Mouse (Mus musculus) left cerebral cortex, postnatal 36 days (tissue): ENCODE results near the gene Arhgap31. TPM values are rescaled to one million over a fixed set of nuclear protein-coding genes. Genes with fewer than 3 reads are reported as not detected.

ENCODE experiments used
- DNase-seq, 2 experiments: peaks; one replicate each; pipeline ENCODE4 v3.0.0; 2021 to 2022; ENCODE audit warnings: low spot score in 2 of 2, mixed read lengths in 1 of 2
- intact Hi-C: fragments of 180-260 bp; cut with DNase I; formaldehyde crosslinking; loops from one replicate; pipeline ENCODE4 v1.15.1; 2025
- total RNA-seq, 2 experiments: library from RNA; stranded (reverse); gene quantifications; 2 replicates each; pipeline ENCODE4 v1.2.3; 2021

Gene Arhgap31
- total RNA-seq, 2 experiments from 2014 or later, result 15.9 to 21.5 TPM

- intact Hi-C loops, result loop anchor here (10.0 kb wide), 1 partner anchor 433 kb away; no protein-coding TSS in a partner anchor
Measured at GRCm38 (mm10) chr16:38622283-38622682, 90.8 kb downstream of the Arhgap31 start.

GRCm38 (mm10) chr16:38620696-38621450 is 92.2 kb downstream of the Arhgap31 start:
- intact Hi-C loops, result loop anchor here (10.0 kb wide), 1 partner anchor 434 kb away; no protein-coding TSS in a partner anchor

More at GRCm38 (mm10) chr16:38622283-38622682, 90.8 kb downstream of the Arhgap31 start:
- DNase-seq, result no peak

GRCm38 (mm10) chr16:38619054-38619453 is 94.0 kb downstream of the Arhgap31 start:
- peak; percentile 77 to 79 for DNase-seq
- intact Hi-C loops, result loop anchor here (1.0 to 5.0 kb wide), 2 partner anchors 111 to 193 kb away; no protein-coding TSS in a partner anchor

More at GRCm38 (mm10) chr16:38620696-38621450, 92.2 kb downstream of the Arhgap31 start:
- no peak for DNase-seq

DNA sequence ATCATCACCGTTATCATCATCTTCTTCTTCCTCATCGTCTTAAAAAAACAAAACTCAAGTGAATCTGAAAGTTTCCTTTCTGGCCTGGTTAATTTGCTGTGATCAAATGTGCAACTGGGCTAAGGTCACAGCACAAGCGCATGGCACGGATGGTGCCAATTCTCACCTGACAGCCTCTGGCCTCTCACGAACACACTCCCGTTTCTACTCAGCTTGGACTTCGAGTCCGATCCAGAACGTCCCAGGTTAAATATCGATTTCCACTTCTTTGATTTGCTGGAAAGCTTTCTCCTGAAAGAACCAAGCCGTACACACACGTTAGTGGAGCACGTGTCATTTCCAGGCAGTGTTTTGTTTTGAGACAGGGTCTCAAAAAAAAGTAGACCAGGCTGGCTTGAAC is 95.1 kb downstream of the Arhgap31 start:
- intact Hi-C loops, result loop anchor here (5.0 kb wide), 1 partner anchor 194 kb away; no protein-coding TSS in a partner anchor
- DNase-seq, result no peak

GRCm38 (mm10) chr16:38613646-38614045 is 99.4 kb downstream of the Arhgap31 start:
- intact Hi-C loops, result no loop called here
- no peak for DNase-seq

DNA sequence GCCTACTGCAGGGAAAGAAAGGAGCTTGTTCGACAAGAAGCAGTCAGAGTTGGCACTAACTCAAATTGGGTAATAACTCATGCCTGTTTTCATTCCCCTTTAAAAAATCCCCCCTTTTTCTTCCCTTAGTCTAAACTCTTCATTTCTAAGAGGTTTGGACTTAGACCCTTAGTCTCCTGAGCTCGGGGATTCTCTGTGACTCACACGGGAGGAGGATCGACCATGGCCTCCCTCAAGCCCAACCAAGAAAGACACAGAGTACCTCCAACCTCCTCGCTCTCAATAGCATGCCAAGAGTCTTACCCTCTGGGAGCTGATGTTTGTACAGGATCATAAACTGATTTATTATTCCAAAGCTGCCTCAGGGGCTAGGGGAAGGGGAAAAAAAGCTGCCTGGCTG is 100.4 kb downstream of the Arhgap31 start:
- intact Hi-C loops, result no loop called here
- no peak for DNase-seq

DNA sequence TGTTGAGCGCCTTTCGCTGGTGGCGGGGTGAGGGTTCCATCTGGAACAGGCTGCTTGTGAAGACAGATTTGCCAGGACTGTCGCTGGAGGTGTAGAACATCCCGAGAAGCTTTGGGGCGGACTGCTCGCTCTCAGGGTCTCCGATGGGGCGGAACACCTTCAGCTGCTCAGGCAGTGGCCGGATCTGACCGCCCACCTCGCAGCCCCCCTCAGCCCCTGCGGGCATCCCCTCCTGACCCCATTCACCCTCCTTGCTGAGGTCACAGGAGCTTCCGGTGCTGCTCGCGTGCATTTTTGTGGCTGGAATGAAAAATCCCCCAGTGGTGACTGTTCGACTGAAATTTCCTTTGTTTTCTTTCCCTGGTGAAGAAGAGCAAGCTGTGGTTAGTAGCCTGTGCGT is 104.0 kb downstream of the Arhgap31 start:
- DNase-seq, result no peak
- intact Hi-C loops, result no loop called here

- intact Hi-C loops, result no loop called here
- no peak for DNase-seq
Measured at GRCm38 (mm10) chr16:38608687-38609086, 104.4 kb downstream of the Arhgap31 start.

- intact Hi-C loops, result no loop called here
- DNase-seq, result no peak
Measured at GRCm38 (mm10) chr16:38606509-38606908, 106.6 kb downstream of the Arhgap31 start.

GRCm38 (mm10) chr16:38602989-38603804 is 109.9 kb downstream of the Arhgap31 start:
- peak in 1 of 2 experiments; percentile 23 for DNase-seq
- intact Hi-C loops, result no loop called here

- intact Hi-C loops, result no loop called here
- no peak for DNase-seq
Measured at GRCm38 (mm10) chr16:38598986-38599680, 113.9 kb downstream of the Arhgap31 start.

GRCm38 (mm10) chr16:38596651-38597050 is 116.4 kb downstream of the Arhgap31 start:
- intact Hi-C loops, result no loop called here
- DNase-seq, result no peak

GRCm38 (mm10) chr16:38596099-38596498 is 117.0 kb downstream of the Arhgap31 start:
- intact Hi-C loops, result no loop called here

DNA sequence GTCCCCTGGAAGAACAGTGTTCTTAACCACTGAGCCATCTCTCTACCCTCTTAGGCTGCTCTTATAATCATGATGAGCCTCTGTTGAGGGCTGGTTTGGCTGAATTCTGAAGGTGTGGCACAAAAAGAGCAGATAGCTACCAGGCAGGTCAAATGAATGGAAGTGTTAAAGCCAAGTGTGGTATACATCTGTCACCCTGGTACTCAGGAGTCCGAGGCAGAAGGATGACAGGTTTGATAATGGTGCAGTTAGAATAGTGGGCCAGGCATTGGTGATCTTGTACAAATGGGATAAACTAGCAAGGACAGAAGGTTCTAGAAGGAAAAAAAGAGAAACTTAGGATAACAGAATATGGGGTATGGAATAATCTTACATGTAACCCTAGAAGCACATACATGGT is 118.6 kb downstream of the Arhgap31 start:
- intact Hi-C loops, result no loop called here

More at GRCm38 (mm10) chr16:38596099-38596498, 117.0 kb downstream of the Arhgap31 start:
- DNase-seq, result no peak

GRCm38 (mm10) chr16:38592946-38593345 is 120.1 kb downstream of the Arhgap31 start:
- DNase-seq, result no peak
- intact Hi-C loops, result no loop called here

More for the DNA sequence above, 118.6 kb downstream of the Arhgap31 start:
- no peak for DNase-seq

- intact Hi-C loops, result no loop called here
- DNase-seq, result no peak
Measured at GRCm38 (mm10) chr16:38592026-38592678, 120.9 kb downstream of the Arhgap31 start.

- DNase-seq, result no peak
- intact Hi-C loops, result no loop called here
Measured at GRCm38 (mm10) chr16:38591506-38591905, 121.6 kb downstream of the Arhgap31 start.

GRCm38 (mm10) chr16:38587572-38587971 is 125.5 kb downstream of the Arhgap31 start:
- no peak for DNase-seq
- intact Hi-C loops, result no loop called here

DNA sequence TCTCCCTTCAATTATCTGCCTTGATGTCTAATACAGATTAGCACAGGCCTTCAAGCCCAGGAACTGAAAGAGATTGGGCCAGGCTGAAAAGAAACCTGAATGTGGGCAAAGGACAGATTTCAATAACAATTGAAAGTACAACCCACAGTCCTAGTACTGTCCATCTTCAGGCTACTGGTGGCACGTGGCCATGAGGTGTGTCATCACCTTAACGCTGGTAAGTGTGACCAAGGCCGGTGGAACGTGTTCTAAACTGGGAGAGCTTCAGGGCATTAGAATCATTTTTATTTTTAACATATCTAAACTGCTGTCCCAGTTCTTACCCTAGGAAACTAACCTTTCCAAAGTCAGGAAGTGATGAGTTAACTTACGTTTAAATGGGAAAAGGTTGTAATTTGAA is 125.9 kb downstream of the Arhgap31 start:
- DNase-seq, result no peak

More for the DNA sequence above, 125.9 kb downstream of the Arhgap31 start:
- intact Hi-C loops, result no loop called here
